Mouse (Mus musculus): ENCODE data around the gene Mier1. TPM values are rescaled to one million over a fixed set of nuclear protein-coding genes. Genes with fewer than 3 reads are reported as not detected.

Gene Mier1
- polyA plus RNA-seq, 1 experiment: 36.0 TPM

Other genes starting within 250 kb of the Mier1 start
- 0.36 and 0.70 TPM in 2 replicates for gene Tctex1d1, start 135.8 kb upstream of the Mier1 start, polyA plus RNA-seq (2012; rRNA removed)
- 5.3 and 5.4 TPM in 2 replicates for gene Insl5, start 87.5 kb upstream of the Mier1 start, polyA plus RNA-seq (2012; rRNA removed)
- 6.0 and 7.0 TPM in 2 replicates for gene Wdr78, start 165 bp downstream of the Mier1 start, polyA plus RNA-seq (2012; rRNA removed)
- gene Slc35d1, start 100.8 kb downstream of the Mier1 start, polyA plus RNA-seq (2012; rRNA removed): 10.9 and 11.0 TPM in 2 replicates
- gene 4921539E11Rik, start 176.5 kb downstream of the Mier1 start, polyA plus RNA-seq (2012; rRNA removed): not detected in 2 replicates
- gene Oma1, start 199.4 kb downstream of the Mier1 start, polyA plus RNA-seq (2012; rRNA removed): 6.0 and 6.8 TPM in 2 replicates

Measured in frontal cortex, adult 2 months (tissue).